Mouse (Mus musculus) embryo, embryonic 11.5 days (tissue): ENCODE measurements around the gene B9d2.

Experiments used
- DNase-seq: peaks from one replicate; pipeline ENCODE4 v3.0.0-alpha.2; 2012; ENCODE audit warnings: low read depth, low spot score

B9d2 gene

GRCm38 (mm10) chr7:25680514-25681258 is at the start of gene B9d2:
Gene B9d2, plus strand, starts transcription at chr7:25680780.
- peak; percentile 91 for DNase-seq

GRCm38 (mm10) chr7:25632679-25633078 is 47.9 kb upstream of the B9d2 start:
- no peak for DNase-seq

- no peak for DNase-seq
Observed at GRCm38 (mm10) chr7:25636373-25636772, 44.2 kb upstream of the B9d2 start.

- DNase-seq: no peak
Observed at GRCm38 (mm10) chr7:25637099-25637498, 43.5 kb upstream of the B9d2 start.

GRCm38 (mm10) chr7:25639754-25640153 is 40.8 kb upstream of the B9d2 start:
- no peak for DNase-seq

- no peak for DNase-seq
Observed at GRCm38 (mm10) chr7:25644136-25644535, 36.4 kb upstream of the B9d2 start.

- DNase-seq: no peak
Observed at GRCm38 (mm10) chr7:25644631-25645030, 35.9 kb upstream of the B9d2 start.

- DNase-seq: no peak
Observed at GRCm38 (mm10) chr7:25645074-25645473, 35.5 kb upstream of the B9d2 start.

GRCm38 (mm10) chr7:25647574-25648123 is 32.9 kb upstream of the B9d2 start:
- no peak for DNase-seq

GRCm38 (mm10) chr7:25649839-25650238 is 30.7 kb upstream of the B9d2 start:
- no peak for DNase-seq

GRCm38 (mm10) chr7:25651281-25651680 is 29.3 kb upstream of the B9d2 start:
- no peak for DNase-seq

GRCm38 (mm10) chr7:25652244-25652759 is 28.3 kb upstream of the B9d2 start:
- no peak for DNase-seq

GRCm38 (mm10) chr7:25655601-25656428 is 24.8 kb upstream of the B9d2 start:
- DNase-seq: no peak

- no peak for DNase-seq
Observed at GRCm38 (mm10) chr7:25657785-25658184, 22.8 kb upstream of the B9d2 start.

- peak; percentile 99 for DNase-seq
Observed at GRCm38 (mm10) chr7:25658657-25659472, 21.7 kb upstream of the B9d2 start, which contains the start of the genes Bckdha and Exosc5. Gene Bckdha, minus strand, starts transcription at chr7:25658981. Gene Exosc5, plus strand, starts transcription at chr7:25659164.

- DNase-seq: no peak
Observed at GRCm38 (mm10) chr7:25666381-25666780, 14.2 kb upstream of the B9d2 start.

- DNase-seq: no peak
Observed at GRCm38 (mm10) chr7:25669158-25669557, 11.4 kb upstream of the B9d2 start.

GRCm38 (mm10) chr7:25669631-25670030 is 10.9 kb upstream of the B9d2 start:
- no peak for DNase-seq

- DNase-seq: no peak
Observed at GRCm38 (mm10) chr7:25670096-25670495, 10.5 kb upstream of the B9d2 start.

- DNase-seq: no peak
Observed at GRCm38 (mm10) chr7:25671686-25672085, 8.9 kb upstream of the B9d2 start.

GRCm38 (mm10) chr7:25672442-25672841 is 8.1 kb upstream of the B9d2 start:
- DNase-seq: no peak
